Mouse (Mus musculus) lung, postnatal 0 days (tissue): Measurements from ENCODE around the gene Gm36245. TPM values are rescaled to one million over a fixed set of nuclear protein-coding genes. Genes with fewer than 3 reads are reported as not detected.
"Not testable (repeated sequence)": the region's sequence is repeated elsewhere in the genome, so short reads cannot be mapped to it uniquely, and the experiment has no call there.

Experiments used
- ATAC-seq: fragments of 200-750 bp; cut with Nextera tagmentation; 2 replicates; pipeline ENCODE4 v1.8.0; 2017; ENCODE audit warnings: moderate library complexity
- DNase-seq: peaks from one replicate; pipeline ENCODE4 v3.0.0-alpha.2; 2016; ENCODE audit warnings: low spot score
- H3K27ac ChIP-seq: fragments of 300-500 bp; sonication (generic); 2 replicates; pipeline ENCODE4 v1.5.1; 2014; ENCODE audit warnings: antibody characterized with exemption, mild to moderate bottlenecking, low read length, mixed read lengths
- H3K27me3 ChIP-seq: fragments of 300-500 bp; sonication (generic); replicated peaks from 2 replicates; pipeline ENCODE4 v1.6.1; 2014; ENCODE audit warnings: low read length, mixed read lengths; ENCODE audit not compliant: insufficient read depth
- H3K36me3 ChIP-seq: fragments of 300-500 bp; sonication (generic); 2 replicates; pipeline ENCODE4 v1.6.1; 2014; ENCODE audit warnings: low read length, mixed read lengths; ENCODE audit not compliant: insufficient read depth
- H3K4me1 ChIP-seq: fragments of 300-500 bp; sonication (generic); 2 replicates; pipeline ENCODE4 v1.6.1; 2014; ENCODE audit warnings: antibody characterized with exemption, low read depth, low read length, mixed read lengths; ENCODE audit not compliant: insufficient read depth
- H3K4me2 ChIP-seq: fragments of 300-500 bp; sonication (generic); replicated peaks from 2 replicates; pipeline ENCODE4 v1.6.1; 2014; ENCODE audit warnings: low read depth, mild to moderate bottlenecking, low read length, moderate library complexity, mixed read lengths
- H3K4me3 ChIP-seq: fragments of 300-500 bp; sonication (generic); 2 replicates; pipeline ENCODE4 v1.5.1; 2014; ENCODE audit warnings: low read depth, low read length
- H3K9ac ChIP-seq: fragments of 300-500 bp; sonication (generic); replicated peaks from 2 replicates; pipeline ENCODE4 v1.6.1; 2014; ENCODE audit warnings: low read depth, mild to moderate bottlenecking
- H3K9me3 ChIP-seq: fragments of 300-500 bp; sonication (generic); 2 replicates; pipeline ENCODE4 v1.6.1; 2016; ENCODE audit warnings: low read length, mixed read lengths
- CTCF ChIP-seq: IDR thresholded peaks from 2 replicates; pipeline ENCODE4 v1.5.1; 2016; ENCODE audit warnings: antibody characterized with exemption, mild to moderate bottlenecking
- WGBS: fragments of 180-500 bp; shearing (Covaris S2); extraction: QIAGEN DNeasy Blood & Tissue Kit; methylation state at CpG from one replicate; pipeline ENCODE4 v1.1.7; 2014; 5-methylcytosine and 5-hydroxymethylcytosine counted together
- polyA plus RNA-seq: library from polyadenylated mRNA; unstranded; fragments of >200 nt; fragmentation: Nextera tagmentation; extraction: Ambion mirVana; gene quantifications from 2 replicates; pipeline ENCODE4 v1.2.1, GENCODE M21; 2015

Gene Gm36245
- polyA plus RNA-seq, 1 experiment from 2014 or later = not detected

GRCm38 (mm10) chr15:77628647-77629046 is 29.6 kb downstream of the Gm36245 start:
- H3K36me3 ChIP-seq, ATAC-seq, H3K27me3 ChIP-seq, H3K9ac ChIP-seq, H3K9me3 ChIP-seq, H3K4me2 ChIP-seq, H3K27ac ChIP-seq, DNase-seq, H3K4me1 ChIP-seq, H3K4me3 ChIP-seq: not testable (repeated sequence)
- 43% methylated on average over 9 of the region's 9 CpGs for WGBS
- TF ChIP-seq CTCF = peak; percentile 52

- H3K4me3 ChIP-seq, H3K9ac ChIP-seq, H3K4me1 ChIP-seq, ATAC-seq, H3K9me3 ChIP-seq, H3K27ac ChIP-seq, H3K4me2 ChIP-seq, DNase-seq, H3K27me3 ChIP-seq, H3K36me3 ChIP-seq: not testable (repeated sequence)
- 65% methylated on average over 3 of the region's 3 CpGs for WGBS
Measured at GRCm38 (mm10) chr15:77629822-77630221, 30.8 kb downstream of the Gm36245 start.

GRCm38 (mm10) chr15:77643176-77643575 is 44.1 kb downstream of the Gm36245 start, which contains the start of gene Apol11b:
Apol11b (minus strand) TSS chr15:77643286.
- H3K4me1 ChIP-seq, H3K9ac ChIP-seq, H3K27ac ChIP-seq, H3K4me2 ChIP-seq, ATAC-seq, H3K4me3 ChIP-seq, DNase-seq, H3K36me3 ChIP-seq, H3K27me3 ChIP-seq, H3K9me3 ChIP-seq: not testable (repeated sequence)
- whole genome bisulfite sequencing = 56% methylated on average over 2 of the region's 2 CpGs

- H3K9me3 ChIP-seq, H3K4me1 ChIP-seq, DNase-seq, H3K4me2 ChIP-seq, H3K36me3 ChIP-seq, ATAC-seq, H3K9ac ChIP-seq, H3K4me3 ChIP-seq, H3K27me3 ChIP-seq, H3K27ac ChIP-seq: not testable (repeated sequence)
Measured at GRCm38 (mm10) chr15:77651143-77651542, 52.1 kb downstream of the Gm36245 start.

Other genes starting within 250 kb of the Gm36245 start
- gene Apol7a, start 200.1 kb upstream of the Gm36245 start, polyA plus RNA-seq = 0.33 and 0.37 TPM in 2 replicates
- 0.43 and 0.47 TPM in 2 replicates for gene Apol9a, start 188.1 kb upstream of the Gm36245 start, polyA plus RNA-seq
- gene Apol7b, start 151.8 kb upstream of the Gm36245 start, polyA plus RNA-seq = not detected in 2 replicates
- not detected in 2 replicates for gene Apol10a, start 122.2 kb upstream of the Gm36245 start, polyA plus RNA-seq
- gene Apol11a, start 91.0 kb upstream of the Gm36245 start, polyA plus RNA-seq = not detected in 2 replicates
- gene Apol7c, start 65.9 kb upstream of the Gm36245 start, polyA plus RNA-seq = 0.11 and 0.14 TPM in 2 replicates
- gene 1700025B11Rik, start 37.4 kb upstream of the Gm36245 start, polyA plus RNA-seq = not detected in 2 replicates
- 0.14 TPM in 1 of 2 replicates, not detected in the other for gene Apol10b, start 3.1 kb upstream of the Gm36245 start, polyA plus RNA-seq
- gene Apol11b, start 44.0 kb downstream of the Gm36245 start, polyA plus RNA-seq = 0.25 TPM in 2 replicates
- 0.10 TPM in 1 of 2 replicates, not detected in the other for gene Apol7e, start 99.6 kb downstream of the Gm36245 start, polyA plus RNA-seq
- 0.14 and 0.31 TPM in 2 replicates for gene Apol9b, start 129.8 kb downstream of the Gm36245 start, polyA plus RNA-seq
- gene Apol8, start 157.7 kb downstream of the Gm36245 start, polyA plus RNA-seq = 0.06 and 0.26 TPM in 2 replicates
- 59.3 and 67.3 TPM in 2 replicates for gene Myh9, start 242.9 kb downstream of the Gm36245 start, polyA plus RNA-seq